Mouse (Mus musculus) left cerebral cortex, postnatal 36 days (tissue): ENCODE measurements around the gene Rapgef4. TPM values are rescaled to one million over a fixed set of nuclear protein-coding genes. Genes with fewer than 3 reads are reported as not detected.

Source experiments
- DNase-seq, 2 experiments: peaks; one replicate each; pipeline ENCODE4 v3.0.0; 2021 to 2022; ENCODE audit warnings: low spot score in 2 of 2, mixed read lengths in 1 of 2
- intact Hi-C: fragments of 180-260 bp; cut with DNase I; formaldehyde crosslinking; loops from one replicate; pipeline ENCODE4 v1.15.1; 2025
- total RNA-seq, 2 experiments: library from RNA; stranded (reverse); gene quantifications; 2 replicates each; pipeline ENCODE4 v1.2.3; 2021

Gene Rapgef4
- total RNA-seq, 2 experiments from 2014 or later, result 419 to 456 TPM

GRCm38 (mm10) chr2:72020755-72021154 is 39.7 kb downstream of the Rapgef4 start:
- no peak for DNase-seq
- intact Hi-C loops, result no loop called here

- intact Hi-C loops, result no loop called here
These were observed 40.4 kb downstream of the Rapgef4 start for GRCm38 (mm10) chr2:72021440-72021839.

GRCm38 (mm10) chr2:72021845-72022244 is 40.8 kb downstream of the Rapgef4 start:
- intact Hi-C loops, result no loop called here
- no peak for DNase-seq

More at GRCm38 (mm10) chr2:72021440-72021839, 40.4 kb downstream of the Rapgef4 start:
- no peak for DNase-seq

GRCm38 (mm10) chr2:72023791-72024190 is 42.8 kb downstream of the Rapgef4 start:
- no peak for DNase-seq
- intact Hi-C loops, result no loop called here

- intact Hi-C loops, result no loop called here
- DNase-seq, result no peak
These were observed 44.6 kb downstream of the Rapgef4 start for GRCm38 (mm10) chr2:72025660-72026059.

GRCm38 (mm10) chr2:72026506-72026905 is 45.5 kb downstream of the Rapgef4 start:
- DNase-seq, result no peak
- intact Hi-C loops, result no loop called here

- no peak for DNase-seq
- intact Hi-C loops, result no loop called here
These were observed 48.0 kb downstream of the Rapgef4 start for GRCm38 (mm10) chr2:72029081-72029480.

- intact Hi-C loops, result loop anchor here (10.0 kb wide), 1 partner anchor 365 kb away; no protein-coding TSS in a partner anchor
- DNase-seq, result no peak
These were observed 48.6 kb downstream of the Rapgef4 start for GRCm38 (mm10) chr2:72029586-72030144.

GRCm38 (mm10) chr2:72031717-72032116 is 50.7 kb downstream of the Rapgef4 start:
- no peak for DNase-seq
- intact Hi-C loops, result loop anchor here (10.0 kb wide), 1 partner anchor 363 kb away; no protein-coding TSS in a partner anchor

GRCm38 (mm10) chr2:72035616-72036015 is 54.6 kb downstream of the Rapgef4 start:
- intact Hi-C loops, result loop anchor here (2.0 to 10.0 kb wide), 4 partner anchors 69 to 359 kb away; no protein-coding TSS in a partner anchor
- no peak for DNase-seq

GRCm38 (mm10) chr2:72037357-72037756 is 56.3 kb downstream of the Rapgef4 start:
- no peak for DNase-seq
- intact Hi-C loops, result loop anchor here (5.0 to 10.0 kb wide), 3 partner anchors 140 to 357 kb away; no protein-coding TSS in a partner anchor

DNA sequence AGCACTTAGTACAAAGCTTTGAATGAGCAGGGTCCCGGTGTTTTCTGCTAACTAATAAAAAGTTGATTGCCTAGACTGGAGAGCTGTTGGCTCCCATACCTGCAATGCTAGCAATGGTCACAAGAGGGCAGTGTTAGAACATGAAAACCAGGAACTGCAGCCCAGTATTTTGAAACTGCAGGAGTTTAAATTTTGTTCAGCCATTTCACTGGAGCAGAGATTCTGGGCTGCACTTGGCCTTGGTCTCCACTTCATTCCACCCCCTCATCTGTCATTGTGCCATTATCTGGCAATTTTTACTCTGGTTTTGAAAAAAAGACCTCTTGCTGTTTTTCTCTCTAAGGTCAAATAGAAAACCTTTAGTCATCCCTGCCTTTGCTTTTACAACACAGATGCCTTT is 57.2 kb downstream of the Rapgef4 start:
- peak; percentile 76 to 84 for DNase-seq
- intact Hi-C loops, result loop anchor here (2.0 to 10.0 kb wide), 4 partner anchors 111 to 357 kb away; no protein-coding TSS in a partner anchor

DNA sequence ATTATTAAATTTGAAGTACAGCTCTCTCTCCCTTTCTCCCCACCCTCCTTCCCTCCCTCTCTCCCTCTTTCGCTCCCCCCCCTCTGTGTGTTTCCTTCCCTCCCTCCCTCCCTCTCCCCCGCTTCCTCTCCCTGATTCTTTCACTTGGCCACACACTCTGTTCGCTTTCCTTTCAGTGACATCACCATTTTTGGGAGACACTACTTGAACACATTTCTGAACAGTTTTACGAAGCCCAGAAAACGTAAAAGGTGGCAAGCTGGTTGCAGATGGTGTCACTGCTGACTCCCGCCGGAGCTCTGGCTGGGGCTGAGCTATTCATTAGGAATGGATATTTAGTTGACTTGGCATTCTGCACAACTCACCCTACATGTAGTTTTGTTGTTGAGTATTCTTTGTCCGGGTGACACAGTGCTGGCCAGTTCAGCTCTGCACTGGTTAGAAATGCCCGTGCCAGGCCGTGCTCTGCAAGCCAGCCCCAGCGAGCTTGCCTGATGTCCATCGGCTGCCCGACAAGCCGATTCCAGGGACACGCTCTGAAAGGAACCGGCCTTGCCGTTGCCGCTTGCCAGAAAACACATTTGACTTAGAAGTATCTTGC is 57.7 kb downstream of the Rapgef4 start:
- intact Hi-C loops, result loop anchor here (2.0 to 10.0 kb wide), 4 partner anchors 110 to 356 kb away; no protein-coding TSS in a partner anchor
- no peak for DNase-seq

DNA sequence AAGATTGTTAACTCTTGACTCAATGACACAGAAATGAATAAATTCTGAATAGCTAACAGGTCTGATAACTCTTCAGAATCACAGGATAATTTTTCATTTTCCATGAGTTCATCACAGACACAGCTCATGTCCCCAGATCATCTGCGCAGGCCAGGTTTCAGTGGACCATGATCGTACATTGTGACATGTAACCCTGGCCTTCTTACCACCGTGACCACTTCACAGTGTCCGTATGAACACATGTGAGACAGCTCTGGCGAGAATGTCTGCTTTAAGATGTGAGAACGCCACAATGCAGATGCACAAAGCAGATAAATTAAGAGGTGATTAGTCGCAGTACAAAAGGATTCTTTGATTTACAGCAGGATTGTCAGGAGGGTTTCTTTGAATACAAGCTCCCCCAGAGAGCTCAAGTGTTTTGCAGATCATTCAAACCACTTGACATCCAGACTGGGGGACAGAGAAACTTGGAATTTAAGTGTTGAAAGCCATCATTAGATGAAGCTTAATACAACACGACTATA is 58.5 kb downstream of the Rapgef4 start:
- intact Hi-C loops, result loop anchor here (2.0 to 10.0 kb wide), 4 partner anchors 109 to 355 kb away; no protein-coding TSS in a partner anchor
- DNase-seq, result no peak

- no peak for DNase-seq
- intact Hi-C loops, result no loop called here
These were observed 60.0 kb downstream of the Rapgef4 start for GRCm38 (mm10) chr2:72041087-72041486.

GRCm38 (mm10) chr2:72042093-72042492 is 61.1 kb downstream of the Rapgef4 start:
- DNase-seq, result no peak
- intact Hi-C loops, result no loop called here

DNA sequence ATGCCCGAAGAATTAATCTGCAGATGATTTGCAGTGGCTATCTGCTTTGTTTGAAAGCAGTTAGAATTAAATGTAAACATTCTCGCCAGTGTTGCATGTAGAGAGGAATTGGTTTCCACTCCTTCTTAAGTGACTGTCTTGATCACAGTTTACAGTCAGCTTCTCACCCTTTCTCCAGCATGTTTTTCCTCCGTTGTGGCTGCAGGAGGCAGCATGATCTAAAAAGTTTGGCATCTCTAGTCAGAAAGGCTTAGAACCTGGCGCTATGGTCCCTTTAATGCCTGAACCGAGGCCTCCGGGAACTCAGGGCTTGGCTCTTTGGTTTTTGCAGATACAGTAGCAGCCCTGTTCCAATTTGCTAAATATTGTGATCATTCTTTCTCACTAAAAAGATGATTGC is 63.2 kb downstream of the Rapgef4 start:
- intact Hi-C loops, result no loop called here
- no peak for DNase-seq

DNA sequence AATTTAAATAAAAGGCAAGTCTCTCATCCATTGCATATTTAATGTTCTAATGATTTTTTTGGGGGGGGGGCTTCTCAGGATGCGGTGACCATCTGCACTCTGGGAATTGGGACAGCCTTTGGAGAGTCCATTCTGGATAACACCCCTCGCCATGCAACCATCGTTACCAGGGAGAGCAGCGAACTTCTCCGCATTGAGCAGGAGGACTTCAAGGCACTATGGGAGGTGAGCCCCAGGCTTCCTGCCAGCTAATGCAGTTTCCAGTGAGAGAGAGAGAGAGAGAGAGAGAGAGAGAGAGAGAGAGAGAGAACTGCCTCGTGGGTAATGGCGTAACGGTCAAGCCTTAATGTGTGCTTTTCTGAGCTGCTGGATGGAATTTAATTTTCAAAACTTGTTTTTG is 64.0 kb downstream of the Rapgef4 start:
- intact Hi-C loops, result no loop called here
- DNase-seq, result no peak

GRCm38 (mm10) chr2:72045659-72046058 is 64.6 kb downstream of the Rapgef4 start:
- intact Hi-C loops, result no loop called here
- DNase-seq, result no peak

DNA sequence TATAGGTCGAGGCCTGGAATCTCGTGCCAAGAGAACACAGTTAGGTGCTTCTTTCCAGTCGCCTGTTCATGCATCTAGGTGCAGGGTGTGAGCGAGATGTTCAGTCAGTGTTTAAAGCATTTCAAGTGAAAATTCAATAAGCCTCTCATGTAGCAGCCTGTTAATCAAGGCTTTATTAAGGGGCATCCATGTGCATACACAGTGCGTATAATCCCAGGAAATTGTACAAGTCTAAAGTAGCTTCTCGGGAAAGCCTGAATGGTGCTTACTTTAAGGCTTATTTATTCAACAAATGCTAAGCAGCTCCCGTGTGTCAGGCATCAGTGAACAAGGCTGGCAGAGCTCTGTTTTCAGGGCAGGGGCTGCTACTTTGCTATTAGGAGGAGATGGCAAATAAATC is 69.4 kb downstream of the Rapgef4 start:
- intact Hi-C loops, result no loop called here
- no peak for DNase-seq

DNA sequence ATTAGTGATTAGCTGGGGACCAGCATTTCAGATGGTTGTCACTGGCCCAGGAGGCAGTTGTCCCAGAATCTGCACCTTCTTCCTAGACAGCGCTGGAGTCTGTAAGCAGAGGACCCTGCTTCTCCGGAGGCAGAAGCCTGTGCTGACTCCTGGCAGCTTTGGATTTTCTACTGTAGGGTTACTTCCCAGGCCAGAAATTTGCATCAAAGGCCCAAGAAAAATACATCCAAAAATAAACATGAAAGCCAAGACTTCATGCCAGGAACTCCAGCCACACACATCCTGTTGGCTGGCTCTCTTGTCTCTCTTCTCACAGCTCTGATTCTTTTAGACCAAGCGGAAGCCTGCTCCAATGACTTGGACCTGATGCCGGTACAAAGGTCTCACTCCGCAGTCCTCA is 73.2 kb downstream of the Rapgef4 start:
- intact Hi-C loops, result no loop called here
- DNase-seq, result no peak
